Mouse (Mus musculus) liver, embryonic 13.5 days (tissue): Measurements from ENCODE around the gene Dpm3. TPM values are rescaled to one million over a fixed set of nuclear protein-coding genes. Genes with fewer than 3 reads are reported as not detected.

Source experiments
- ATAC-seq: fragments of 200-750 bp; cut with Nextera tagmentation; 2 replicates; pipeline ENCODE4 v1.8.0; 2017; ENCODE audit warnings: low read depth, mild to moderate bottlenecking, moderate number of reproducible peaks, moderate library complexity
- DNase-seq: peaks from one replicate; pipeline ENCODE4 v3.0.0; 2022
- H3K27ac ChIP-seq: fragments of 300-500 bp; sonication (generic); 2 replicates; pipeline ENCODE4 v1.5.1; 2015; ENCODE audit warnings: moderate library complexity, mild to moderate bottlenecking, inconsistent platforms
- H3K27me3 ChIP-seq: fragments of 300-500 bp; sonication (generic); 2 replicates; pipeline ENCODE4 v1.6.1; 2015; ENCODE audit warnings: mild to moderate bottlenecking, inconsistent platforms
- H3K36me3 ChIP-seq: fragments of 300-500 bp; sonication (generic); 2 replicates; pipeline ENCODE4 v1.6.1; 2015; ENCODE audit warnings: mild to moderate bottlenecking, inconsistent platforms
- H3K4me1 ChIP-seq: fragments of 300-500 bp; sonication (generic); replicated peaks from 2 replicates; pipeline ENCODE4 v1.6.1; 2015; ENCODE audit warnings: inconsistent platforms
- H3K4me2 ChIP-seq: fragments of 300-500 bp; sonication (generic); 2 replicates; pipeline ENCODE4 v1.6.1; 2015; ENCODE audit warnings: inconsistent platforms, mild to moderate bottlenecking, moderate library complexity
- H3K4me3 ChIP-seq: fragments of 300-500 bp; sonication (generic); replicated peaks from 2 replicates; pipeline ENCODE4 v1.5.1; 2015; ENCODE audit warnings: mild to moderate bottlenecking, inconsistent platforms
- H3K9ac ChIP-seq: fragments of 300-500 bp; sonication (generic); 2 replicates; pipeline ENCODE4 v1.6.1; 2015; ENCODE audit warnings: mild to moderate bottlenecking, inconsistent platforms
- H3K9me3 ChIP-seq: fragments of 300-500 bp; sonication (generic); replicated peaks from 2 replicates; pipeline ENCODE4 v1.6.1; 2016; ENCODE audit warnings: inconsistent platforms
- WGBS: fragments of 180-500 bp; shearing (Covaris S2); methylation state at CpG from one replicate; pipeline ENCODE4 v1.1.7; 2015; ENCODE audit not compliant: insufficient replicate concordance; 5-methylcytosine and 5-hydroxymethylcytosine counted together
- polyA plus RNA-seq: library from polyadenylated mRNA; unstranded; fragments of >200 nt; fragmentation: Nextera tagmentation; extraction: Ambion mirVana; gene quantifications from 2 replicates; pipeline ENCODE4 v1.2.1, GENCODE M21; 2015

The Dpm3 gene
- polyA plus RNA-seq, 1 experiment from 2014 or later: 64.5 TPM

DNA sequence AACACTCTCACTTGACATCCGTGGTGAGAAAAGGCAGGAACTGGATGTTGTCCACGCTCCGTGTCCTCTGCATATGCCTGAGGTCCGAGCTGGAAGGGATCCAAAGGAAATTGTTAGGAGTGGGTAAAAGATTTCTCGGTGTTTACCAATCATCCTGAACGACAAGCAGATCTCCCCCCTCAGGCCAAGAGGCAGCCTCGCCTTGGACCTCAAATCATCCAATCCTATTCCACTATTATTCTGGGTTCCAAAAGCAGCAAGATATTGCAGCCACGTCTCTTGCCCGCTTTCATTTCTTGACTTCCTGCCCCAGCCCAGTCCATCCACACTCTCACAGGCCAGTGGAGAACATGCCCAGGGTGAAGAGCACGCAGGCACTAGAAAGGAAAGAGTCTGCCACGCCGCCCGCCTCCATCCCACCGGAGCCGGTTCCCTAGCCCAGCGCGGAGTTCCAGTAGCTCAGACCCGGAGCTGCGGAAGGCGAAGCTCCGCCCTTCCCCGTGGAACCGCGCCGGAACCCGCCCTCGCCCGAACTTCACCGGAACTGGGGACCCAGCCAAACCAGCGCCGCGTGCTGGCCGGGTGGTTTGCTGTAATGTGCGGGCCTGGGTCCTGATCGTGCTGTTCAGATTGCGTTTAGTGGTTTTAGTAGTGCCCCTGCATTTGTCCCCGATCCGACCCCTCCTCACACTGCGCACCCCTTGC lies 11.0 kb downstream of the Dpm3 start, which contains the start of gene Slc50a1:
TSS of gene Slc50a1 (minus strand) at position 520 of the 705 bp plus-strand sequence.
- ATAC-seq (peak; percentile 60), DNase-seq (peak; percentile 52)
- H3K36me3 ChIP-seq: peaks cover 2% of the 10 kb centered on the region; the same call in 1 of the 2 replicates
- peak within 1 kb of the TSS; percentile 45; the same call in 1 of the 2 replicates for H3K27ac ChIP-seq
- peak within 1 kb of the TSS; percentile 75 for H3K9ac ChIP-seq
- 0 out of 2 replicates have a peak, but pooled peaks cover 3% of the 10 kb centered on the region for H3K27me3 ChIP-seq
- peaks cover 49% of the 10 kb centered on the region for H3K4me1 ChIP-seq
- no peaks in the 10 kb centered on the region for H3K9me3 ChIP-seq
- H3K4me2 ChIP-seq: peak within 1 kb of the TSS; percentile 84
- peak within 1 kb of the TSS; percentile 64 for H3K4me3 ChIP-seq
- WGBS: 1% methylated on average over 39 of the region's 39 CpGs

DNA sequence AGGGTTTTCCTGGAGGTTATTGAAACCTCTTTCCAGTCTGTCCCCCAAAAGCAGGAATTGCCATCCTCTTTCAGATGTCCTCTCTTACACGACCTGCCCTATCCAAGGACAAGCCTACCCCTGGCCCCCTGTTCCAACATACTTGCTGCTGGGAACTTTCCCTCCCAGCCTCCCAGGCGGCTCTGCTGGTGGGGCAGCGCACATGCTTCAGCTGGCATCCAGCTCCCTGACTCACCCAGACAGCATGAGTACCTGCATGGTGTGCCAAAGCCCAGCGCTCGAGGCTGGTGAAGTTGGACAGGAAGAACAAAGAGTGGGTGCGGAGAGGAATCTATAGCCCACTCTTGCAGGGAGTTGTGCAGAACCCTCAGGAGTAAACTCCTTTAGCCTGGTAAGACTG lies 11.7 kb downstream of the Dpm3 start:
- Histone ChIP-seq H3K27me3 (peaks cover 5% of the 10 kb centered on the region), H3K9me3 (no peaks in the 10 kb centered on the region), H3K4me1 (peaks cover 47% of the 10 kb centered on the region), H3K36me3 (peaks cover 3% of the 10 kb centered on the region; the same call in 1 of the 2 replicates), H3K4me3 (peak overlapping the region; percentile 64; the same call in 1 of the 2 replicates), H3K4me2 (peak overlapping the region; percentile 84), H3K27ac (no peak overlapping the region), H3K9ac (no peak overlapping the region)
- DNase-seq (no peak), ATAC-seq (no peak)
- WGBS: 72% methylated on average over 6 of the region's 6 CpGs

DNA sequence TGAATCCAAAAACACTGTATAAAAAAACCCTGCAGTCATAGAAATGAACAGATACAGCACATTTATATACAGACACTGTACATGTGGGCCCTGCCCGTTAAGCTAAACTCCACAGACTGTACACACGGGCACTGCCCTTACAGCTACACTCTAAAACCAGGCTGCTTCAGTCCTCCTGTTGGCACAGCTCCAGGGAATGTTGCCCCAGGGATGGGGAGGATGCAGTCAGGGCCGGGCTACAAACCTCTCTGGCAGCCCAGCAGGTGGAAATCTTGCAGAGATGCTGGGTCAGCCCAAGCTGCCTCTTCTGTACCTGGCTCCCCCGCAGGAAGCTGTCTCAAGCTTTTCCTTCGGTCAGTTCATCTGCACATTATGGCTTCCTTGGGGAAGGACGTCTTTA lies 12.6 kb downstream of the Dpm3 start:
- Histone ChIP-seq H3K27ac (no peak overlapping the region), H3K9me3 (no peaks in the 10 kb centered on the region), H3K4me2 (no peak overlapping the region), H3K27me3 (peaks cover 14% of the 10 kb centered on the region), H3K4me3 (no peak overlapping the region), H3K9ac (no peak overlapping the region), H3K36me3 (peaks cover 3% of the 10 kb centered on the region; the same call in 1 of the 2 replicates), H3K4me1 (peaks cover 41% of the 10 kb centered on the region)
- 67% methylated on average over 6 of the region's 6 CpGs for WGBS
- DNase-seq: no peak
- no peak for ATAC-seq

DNA sequence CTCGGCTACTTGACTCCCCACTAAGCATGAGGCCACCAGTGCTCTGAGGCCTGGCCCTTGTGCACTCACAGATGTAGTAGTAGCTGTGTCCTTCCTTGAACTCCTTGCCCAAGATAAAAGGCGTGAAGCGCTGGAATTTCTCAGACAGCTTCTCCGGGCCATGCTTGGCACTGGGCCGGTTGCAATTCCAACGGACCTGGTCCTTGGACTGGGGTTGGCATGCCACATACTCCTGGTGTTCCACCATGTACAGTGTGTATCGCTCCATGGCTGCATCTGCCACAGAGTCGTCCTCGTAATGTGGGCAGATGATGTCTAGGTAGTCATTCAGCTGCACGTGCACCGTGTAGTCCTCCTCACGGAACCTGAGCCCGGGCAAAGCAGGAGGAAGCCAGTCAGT lies 16.9 kb downstream of the Dpm3 start:
- H3K36me3 ChIP-seq: peaks cover 3% of the 10 kb centered on the region; the same call in 1 of the 2 replicates
- H3K4me2 ChIP-seq: no peak overlapping the region
- 76% methylated on average over 13 of the region's 13 CpGs for WGBS
- no peak overlapping the region for H3K27ac ChIP-seq
- ATAC-seq (no peak), DNase-seq (no peak)
- no peaks in the 10 kb centered on the region for H3K9me3 ChIP-seq
- peaks cover 19% of the 10 kb centered on the region for H3K4me1 ChIP-seq
- H3K9ac ChIP-seq: no peak overlapping the region
- H3K27me3 ChIP-seq: peaks cover 57% of the 10 kb centered on the region
- H3K4me3 ChIP-seq: no peak overlapping the region

DNA sequence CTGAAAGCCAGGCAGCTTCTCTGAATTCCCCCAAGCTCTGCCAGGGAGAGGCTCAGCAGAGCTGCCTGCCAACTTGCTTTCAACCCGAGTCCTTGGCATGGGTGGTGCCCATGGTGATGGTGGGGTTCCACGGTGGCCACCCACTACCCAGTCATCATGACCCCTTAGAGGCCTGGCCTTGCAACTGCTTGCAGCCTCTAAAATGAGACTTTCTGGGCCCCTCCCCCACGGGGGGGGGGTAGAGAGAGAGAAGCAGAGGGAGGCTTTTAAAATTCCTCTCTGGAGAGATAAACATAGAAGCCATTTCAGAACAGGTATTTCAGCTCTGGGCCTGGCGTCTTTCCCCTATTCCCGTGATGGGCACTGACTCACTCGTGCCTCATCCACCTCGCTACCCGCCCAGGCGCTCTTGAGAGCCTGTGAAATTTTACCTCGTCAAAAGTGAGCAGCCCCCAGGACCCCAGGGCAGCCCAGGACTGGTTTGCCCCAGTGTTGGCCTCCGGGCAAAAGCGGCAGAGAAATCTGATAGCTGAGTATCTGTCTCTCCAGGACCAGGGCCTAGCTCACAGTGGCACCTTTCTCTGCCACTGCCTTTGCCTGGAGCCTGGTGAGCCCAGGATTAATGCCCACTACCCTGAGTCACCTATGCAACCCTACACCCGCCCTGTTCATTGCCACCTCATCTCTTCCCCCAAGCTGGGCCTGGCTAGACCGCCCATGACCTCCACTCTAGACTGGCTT lies 18.3 kb downstream of the Dpm3 start:
- no peak for ATAC-seq
- H3K27me3 ChIP-seq: peaks cover 67% of the 10 kb centered on the region
- peaks cover 17% of the 10 kb centered on the region for H3K4me1 ChIP-seq
- 0 out of 2 replicates have a peak overlapping the region, but pooled peaks have one; percentile 42 for H3K4me3 ChIP-seq
- no peak overlapping the region for H3K27ac ChIP-seq
- 0 out of 2 replicates have a peak overlapping the region, but pooled peaks have one; percentile 6 for H3K9ac ChIP-seq
- peak overlapping the region; percentile 61 for H3K4me2 ChIP-seq
- no peak for DNase-seq
- peaks cover 3% of the 10 kb centered on the region; the same call in 1 of the 2 replicates for H3K36me3 ChIP-seq
- no peaks in the 10 kb centered on the region for H3K9me3 ChIP-seq
- WGBS: 46% methylated on average over 14 of the region's 14 CpGs

DNA sequence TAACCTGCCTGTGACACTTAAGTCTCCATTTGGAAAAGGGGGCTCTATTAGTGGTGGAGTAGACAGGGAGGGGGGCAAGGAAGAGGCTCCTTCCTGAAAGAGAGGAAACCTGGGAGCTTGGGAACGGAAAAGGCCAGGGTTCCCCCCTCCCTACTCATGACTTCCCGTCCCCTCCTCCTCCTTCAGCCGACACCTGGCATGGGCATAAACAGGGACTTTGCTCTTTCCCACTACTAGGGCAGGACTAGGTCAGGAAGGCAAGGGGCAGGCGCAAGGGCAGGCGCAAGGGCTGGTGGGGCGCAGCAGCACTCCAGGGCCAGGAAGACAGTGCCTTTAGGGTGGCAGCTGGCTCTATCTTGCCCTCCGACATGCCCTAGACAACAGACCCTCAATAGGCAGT lies 18.9 kb downstream of the Dpm3 start:
- no peak overlapping the region for H3K27ac ChIP-seq
- peaks cover 17% of the 10 kb centered on the region for H3K4me1 ChIP-seq
- no peak for DNase-seq
- WGBS: 57% methylated on average over 7 of the region's 7 CpGs
- peaks cover 72% of the 10 kb centered on the region for H3K27me3 ChIP-seq
- no peaks in the 10 kb centered on the region for H3K9me3 ChIP-seq
- H3K9ac ChIP-seq: no peak overlapping the region
- H3K4me3 ChIP-seq: peak overlapping the region; percentile 42
- H3K36me3 ChIP-seq: peaks cover 3% of the 10 kb centered on the region; the same call in 1 of the 2 replicates
- peak overlapping the region; percentile 61 for H3K4me2 ChIP-seq
- 0 out of 2 replicates have a peak, but pooled peaks have one; percentile 41 for ATAC-seq

DNA sequence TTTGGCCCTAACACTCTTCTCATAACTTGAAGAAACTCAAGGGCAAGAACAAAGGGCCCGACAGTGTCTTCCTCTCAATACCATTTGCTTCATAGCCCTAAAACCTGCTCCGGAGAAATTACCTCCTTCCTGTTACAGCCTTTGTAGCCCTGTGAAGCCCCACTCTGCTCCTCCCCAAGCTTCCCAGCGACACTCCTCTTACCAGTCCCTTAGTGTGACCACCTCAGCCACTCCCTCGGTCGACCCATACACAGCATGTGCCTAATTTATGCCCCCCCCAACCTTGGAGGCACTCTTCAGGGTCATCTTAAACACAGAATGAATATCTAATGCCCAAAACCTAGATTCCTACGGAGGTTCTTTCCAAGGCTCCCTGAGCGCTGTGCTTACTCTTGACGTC lies 19.5 kb downstream of the Dpm3 start:
- H3K4me2 ChIP-seq: peak overlapping the region; percentile 61
- peak overlapping the region; percentile 42 for H3K4me3 ChIP-seq
- 12% methylated on average over 8 of the region's 8 CpGs for WGBS
- H3K27me3 ChIP-seq: peaks cover 72% of the 10 kb centered on the region
- DNase-seq (no peak), ATAC-seq (no peak)
- H3K36me3 ChIP-seq: peaks cover 3% of the 10 kb centered on the region; the same call in 1 of the 2 replicates
- no peak overlapping the region for H3K27ac ChIP-seq
- no peaks in the 10 kb centered on the region for H3K9me3 ChIP-seq
- peak overlapping the region; percentile 56 for H3K9ac ChIP-seq
- peaks cover 17% of the 10 kb centered on the region for H3K4me1 ChIP-seq

DNA sequence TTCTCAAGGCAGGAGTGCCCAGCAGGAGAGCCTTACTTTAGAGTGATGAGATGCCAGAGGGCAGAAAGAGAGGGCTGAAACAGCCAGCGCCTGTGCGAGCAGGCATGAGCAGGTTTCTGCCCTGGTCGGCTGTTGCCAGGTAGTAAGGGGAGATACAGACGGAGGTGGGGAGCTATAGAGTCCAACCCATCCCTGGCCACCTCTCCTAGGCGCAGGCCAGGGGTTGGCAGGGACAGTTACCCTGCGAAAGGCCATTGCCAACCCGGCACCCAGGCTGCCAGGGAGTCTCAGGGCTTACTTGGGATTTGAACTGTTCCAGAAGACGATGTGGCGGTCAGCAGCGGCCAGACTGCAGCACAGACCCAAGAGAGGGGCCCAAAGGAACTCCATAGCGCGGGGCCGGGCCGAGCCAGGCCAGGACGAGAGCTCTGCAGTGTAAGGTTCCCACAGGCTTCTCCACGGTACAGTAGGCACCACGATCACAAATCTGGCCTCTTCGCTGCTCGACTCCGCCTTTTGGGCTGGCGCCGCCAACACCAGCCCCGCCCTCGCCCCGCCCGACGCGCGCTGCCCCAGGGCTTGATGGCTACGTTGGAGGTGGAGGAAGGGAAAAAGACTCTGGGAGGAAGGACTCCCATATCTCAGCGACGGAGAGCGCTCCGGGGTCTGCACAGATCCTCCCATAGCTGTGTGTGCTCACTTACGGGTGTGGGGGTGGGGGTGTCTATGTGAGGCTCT lies 20.2 kb downstream of the Dpm3 start:
- peak overlapping the region; percentile 61 for H3K4me2 ChIP-seq
- peaks cover 17% of the 10 kb centered on the region for H3K4me1 ChIP-seq
- peak overlapping the region; percentile 18; the same call in 1 of the 2 replicates for H3K27ac ChIP-seq
- no peaks in the 10 kb centered on the region for H3K9me3 ChIP-seq
- 3% methylated on average over 35 of the region's 35 CpGs for WGBS
- peaks cover 72% of the 10 kb centered on the region for H3K27me3 ChIP-seq
- H3K4me3 ChIP-seq: peak overlapping the region; percentile 42
- H3K9ac ChIP-seq: peak overlapping the region; percentile 56
- DNase-seq (no peak), ATAC-seq (peak; percentile 54)
- H3K36me3 ChIP-seq: peaks cover 3% of the 10 kb centered on the region; the same call in 1 of the 2 replicates

DNA sequence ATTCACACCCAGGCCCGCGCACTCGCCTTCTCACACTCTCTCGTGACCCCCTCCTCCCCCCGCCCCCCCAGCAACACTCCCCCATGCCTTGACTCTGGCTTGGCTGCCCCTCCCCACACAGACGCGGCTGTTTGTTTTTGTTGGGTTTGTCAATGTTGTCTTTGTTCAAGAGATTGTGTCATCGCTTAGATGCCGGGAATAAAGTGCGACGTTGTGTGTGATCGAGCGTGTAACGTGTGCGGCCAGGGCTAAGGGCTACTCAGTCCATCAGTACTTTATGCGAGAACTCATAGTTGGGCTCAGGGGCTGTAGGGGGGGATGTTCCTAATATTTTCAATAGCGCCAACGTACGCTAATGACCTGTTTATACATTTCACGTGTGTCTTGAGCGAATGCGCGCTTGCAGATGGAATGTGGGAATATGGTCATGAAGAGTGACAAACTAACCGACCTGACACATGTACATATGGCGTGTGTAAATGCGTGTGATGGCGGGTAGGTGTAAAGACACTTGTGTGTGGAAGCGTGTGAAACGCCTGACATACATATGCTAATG lies 21.0 kb downstream of the Dpm3 start:
- peaks cover 2% of the 10 kb centered on the region; the same call in 1 of the 2 replicates for H3K36me3 ChIP-seq
- peaks cover 72% of the 10 kb centered on the region for H3K27me3 ChIP-seq
- WGBS: 1% methylated on average over 29 of the region's 29 CpGs
- peaks cover 17% of the 10 kb centered on the region for H3K4me1 ChIP-seq
- H3K27ac ChIP-seq: no peak overlapping the region
- H3K4me2 ChIP-seq: peak overlapping the region; percentile 61
- ATAC-seq (no peak), DNase-seq (no peak)
- no peak overlapping the region for H3K9ac ChIP-seq
- H3K9me3 ChIP-seq: no peaks in the 10 kb centered on the region
- H3K4me3 ChIP-seq: peak overlapping the region; percentile 42

DNA sequence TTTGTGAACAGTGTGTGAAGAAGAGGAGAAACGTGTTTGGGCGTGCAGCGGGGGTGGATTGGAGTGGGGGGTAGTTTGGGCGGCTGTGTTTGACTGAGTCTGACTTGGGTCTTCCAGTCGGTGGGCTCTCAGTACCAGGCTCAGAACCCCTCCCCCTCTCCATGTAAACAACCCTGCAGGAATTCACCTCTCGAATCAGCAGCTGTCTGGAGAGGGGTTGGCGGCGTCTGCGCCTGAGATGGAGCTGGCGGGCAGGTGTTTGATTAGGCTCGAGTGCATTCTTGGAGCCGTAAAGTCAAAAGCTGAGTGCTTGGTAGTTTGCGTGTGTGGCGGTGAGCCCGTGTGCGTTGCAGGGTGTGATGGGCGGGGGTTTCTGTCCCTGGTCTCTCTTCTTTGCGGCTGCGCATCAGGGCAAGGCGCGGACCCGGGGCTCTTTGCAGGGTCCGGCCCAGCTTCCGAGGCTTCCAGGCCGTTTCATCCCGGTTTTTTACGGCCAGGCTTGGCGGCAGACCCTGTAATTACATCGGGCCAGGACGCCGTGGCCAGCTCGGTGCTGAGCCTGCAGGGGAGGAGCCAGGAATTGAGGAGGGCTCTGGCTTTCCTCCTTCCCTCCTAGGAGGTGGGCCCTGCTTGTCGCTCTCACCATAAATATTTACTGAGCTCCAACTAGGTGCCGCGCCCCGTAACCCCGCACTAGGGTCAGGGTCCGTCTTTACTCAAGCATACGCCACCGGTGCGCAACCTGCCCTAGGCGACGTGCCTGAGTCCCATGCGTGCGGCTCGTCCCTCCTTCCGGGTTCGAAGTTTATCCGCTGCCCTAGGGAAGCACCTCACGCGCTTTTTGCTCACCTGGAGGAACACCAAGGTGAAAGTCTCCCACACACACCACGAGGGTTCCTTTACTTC lies 21.7 kb downstream of the Dpm3 start, which contains the start of gene Efna1:
TSS of gene Efna1 (minus strand) at position 537 of the 906 bp plus-strand sequence.
- Histone ChIP-seq H3K27me3 (peaks cover 71% of the 10 kb centered on the region), H3K9me3 (no peaks in the 10 kb centered on the region), H3K27ac (no peak within 1 kb of the TSS), H3K4me2 (peak within 1 kb of the TSS; percentile 61), H3K9ac (no peak within 1 kb of the TSS), H3K4me3 (peak within 1 kb of the TSS; percentile 42), H3K4me1 (peaks cover 17% of the 10 kb centered on the region), H3K36me3 (no peaks in the 10 kb centered on the region)
- DNase-seq (no peak), ATAC-seq (peak; percentile 19)
- WGBS: under 1% methylated on average over 52 of the region's 52 CpGs
